Mouse (Mus musculus): Measurements from ENCODE around the gene Psmb3. TPM values are rescaled to one million over a fixed set of nuclear protein-coding genes. Genes with fewer than 3 reads are reported as not detected.
"Not testable (repeated sequence)": the region's sequence is repeated elsewhere in the genome, so short reads cannot be mapped to it uniquely, and the experiment has no call there.

The Psmb3 gene
- total and polyA plus RNA-seq, 2 experiments from 2014 or later = 449 to 473 TPM

GRCm38 (mm10) chr11:97728311-97728710 lies 25.1 kb downstream of the Psmb3 start:
- DNase-seq (ENCODE audit: low spot score) (no peak), ATAC-seq (ENCODE audit: low FRiP score) (no peak)
- Histone ChIP-seq H3K4me1 (ENCODE audit: insufficient read depth, low read length) (no peaks in the 10 kb centered on the region), H3K4me2 (ENCODE audit: low read depth, low read length, poor library complexity, severe bottlenecking) (no peak overlapping the region), H3K36me3 (ENCODE audit: insufficient read depth, low read length) (peaks cover 70% of the 10 kb centered on the region), H3K27me3 (ENCODE audit: insufficient read depth, low read length) (no peaks in the 10 kb centered on the region), H3K9ac (replicated peaks; ENCODE audit: low read length, poor library complexity, severe bottlenecking) (no peak overlapping the region), H3K4me3 (ENCODE audit: low read depth, low read length) (no peak overlapping the region), H3K27ac (ENCODE audit: low read depth, low read length) (no peak overlapping the region), H3K9me3 (ENCODE audit: low read length) (no peaks in the 10 kb centered on the region)
- 89% methylated on average over 7 of the region's 7 CpGs for WGBS
- TF ChIP-seq CTCF (IDR thresholded peaks at IDR 0.05) = no peak

GRCm38 (mm10) chr11:97728730-97729129 lies 25.5 kb downstream of the Psmb3 start:
- Histone ChIP-seq H3K27me3 (ENCODE audit: insufficient read depth, low read length) (no peaks in the 10 kb centered on the region), H3K4me3 (ENCODE audit: low read depth, low read length) (no peak overlapping the region), H3K4me1 (ENCODE audit: insufficient read depth, low read length) (no peaks in the 10 kb centered on the region), H3K27ac (ENCODE audit: low read depth, low read length) (no peak overlapping the region), H3K9me3 (ENCODE audit: low read length) (no peaks in the 10 kb centered on the region), H3K4me2 (ENCODE audit: low read depth, low read length, poor library complexity, severe bottlenecking) (no peak overlapping the region), H3K9ac (replicated peaks; ENCODE audit: low read length, poor library complexity, severe bottlenecking) (no peak overlapping the region), H3K36me3 (ENCODE audit: insufficient read depth, low read length) (peaks cover 66% of the 10 kb centered on the region)
- TF ChIP-seq CTCF (IDR thresholded peaks at IDR 0.05) = no peak
- no peak for DNase-seq (ENCODE audit: low spot score)
- ATAC-seq (ENCODE audit: low FRiP score) = no peak
- 92% methylated on average over 7 of the region's 7 CpGs for WGBS

- H3K36me3 ChIP-seq (ENCODE audit: insufficient read depth, low read length) = peaks cover 25% of the 10 kb centered on the region
- ATAC-seq (ENCODE audit: low FRiP score) = no peak
- no peak overlapping the region for H3K27ac ChIP-seq (ENCODE audit: low read depth, low read length)
- H3K4me1 ChIP-seq (ENCODE audit: insufficient read depth, low read length) = no peaks in the 10 kb centered on the region
- 60% methylated on average over 10 of the region's 10 CpGs for WGBS
- DNase-seq (ENCODE audit: low spot score) = no peak
- no peak overlapping the region for H3K9ac ChIP-seq (replicated peaks; ENCODE audit: low read length, poor library complexity, severe bottlenecking)
- H3K9me3 ChIP-seq (ENCODE audit: low read length) = no peaks in the 10 kb centered on the region
- no peaks in the 10 kb centered on the region for H3K27me3 ChIP-seq (ENCODE audit: insufficient read depth, low read length)
- no peak overlapping the region for H3K4me2 ChIP-seq (ENCODE audit: low read depth, low read length, poor library complexity, severe bottlenecking)
- TF ChIP-seq CTCF (IDR thresholded peaks at IDR 0.05) = no peak
- H3K4me3 ChIP-seq (ENCODE audit: low read depth, low read length) = no peak overlapping the region
These were observed 30.5 kb downstream of the Psmb3 start for GRCm38 (mm10) chr11:97733689-97734088.

GRCm38 (mm10) chr11:97734810-97735209 lies 31.6 kb downstream of the Psmb3 start:
- peaks cover 18% of the 10 kb centered on the region for H3K36me3 ChIP-seq (ENCODE audit: insufficient read depth, low read length)
- 86% methylated on average over 5 of the region's 5 CpGs for WGBS
- not testable (repeated sequence) for H3K27me3 ChIP-seq (ENCODE audit: insufficient read depth, low read length); H3K4me1 ChIP-seq (ENCODE audit: insufficient read depth, low read length); H3K4me3 ChIP-seq (ENCODE audit: low read depth, low read length); DNase-seq (ENCODE audit: low spot score); ATAC-seq (ENCODE audit: low FRiP score); H3K4me2 ChIP-seq (ENCODE audit: low read depth, low read length, poor library complexity, severe bottlenecking); H3K27ac ChIP-seq (ENCODE audit: low read depth, low read length); H3K9me3 ChIP-seq (ENCODE audit: low read length); H3K9ac ChIP-seq (replicated peaks; ENCODE audit: low read length, poor library complexity, severe bottlenecking)

- no peak for DNase-seq (ENCODE audit: low spot score)
- Histone ChIP-seq H3K4me3 (ENCODE audit: low read depth, low read length) (no peak overlapping the region), H3K27ac (ENCODE audit: low read depth, low read length) (no peak overlapping the region), H3K36me3 (ENCODE audit: insufficient read depth, low read length) (peaks cover 6% of the 10 kb centered on the region), H3K4me1 (ENCODE audit: insufficient read depth, low read length) (no peaks in the 10 kb centered on the region; the same call in 1 of the 2 replicates), H3K9me3 (ENCODE audit: low read length) (no peaks in the 10 kb centered on the region), H3K4me2 (ENCODE audit: low read depth, low read length, poor library complexity, severe bottlenecking) (no peak overlapping the region), H3K9ac (replicated peaks; ENCODE audit: low read length, poor library complexity, severe bottlenecking) (no peak overlapping the region), H3K27me3 (ENCODE audit: insufficient read depth, low read length) (no peaks in the 10 kb centered on the region)
- no peak for TF ChIP-seq CTCF (IDR thresholded peaks at IDR 0.05)
- no peak for ATAC-seq (ENCODE audit: low FRiP score)
- WGBS = 86% methylated on average over 5 of the region's 5 CpGs
These were observed 33.4 kb downstream of the Psmb3 start for GRCm38 (mm10) chr11:97736645-97737044.

- 57% methylated on average over 4 of the region's 4 CpGs for WGBS
- H3K4me3 ChIP-seq (ENCODE audit: low read depth, low read length) = no peak overlapping the region
- ATAC-seq (ENCODE audit: low FRiP score) = no peak
These were observed 34.4 kb downstream of the Psmb3 start for GRCm38 (mm10) chr11:97737600-97737999.

More at GRCm38 (mm10) chr11:97737600-97737999, 34.4 kb downstream of the Psmb3 start:
- no peaks in the 10 kb centered on the region for H3K27me3 ChIP-seq (ENCODE audit: insufficient read depth, low read length)
- H3K36me3 ChIP-seq (ENCODE audit: insufficient read depth, low read length) = no peaks in the 10 kb centered on the region; the same call in 1 of the 2 replicates
- no peak for DNase-seq (ENCODE audit: low spot score)
- no peak overlapping the region for H3K4me2 ChIP-seq (ENCODE audit: low read depth, low read length, poor library complexity, severe bottlenecking)
- no peaks in the 10 kb centered on the region for H3K9me3 ChIP-seq (ENCODE audit: low read length)
- no peak overlapping the region for H3K9ac ChIP-seq (replicated peaks; ENCODE audit: low read length, poor library complexity, severe bottlenecking)
- H3K27ac ChIP-seq (ENCODE audit: low read depth, low read length) = no peak overlapping the region
- H3K4me1 ChIP-seq (ENCODE audit: insufficient read depth, low read length) = peaks cover 6% of the 10 kb centered on the region
- TF ChIP-seq CTCF (IDR thresholded peaks at IDR 0.05) = no peak
